Mouse (Mus musculus): ENCODE results near the gene Syngr4.
"Not testable (repeated sequence)": the region's sequence is repeated elsewhere in the genome, so short reads cannot be mapped to it uniquely, and the experiment has no call there.

Gene Syngr4

DNA sequence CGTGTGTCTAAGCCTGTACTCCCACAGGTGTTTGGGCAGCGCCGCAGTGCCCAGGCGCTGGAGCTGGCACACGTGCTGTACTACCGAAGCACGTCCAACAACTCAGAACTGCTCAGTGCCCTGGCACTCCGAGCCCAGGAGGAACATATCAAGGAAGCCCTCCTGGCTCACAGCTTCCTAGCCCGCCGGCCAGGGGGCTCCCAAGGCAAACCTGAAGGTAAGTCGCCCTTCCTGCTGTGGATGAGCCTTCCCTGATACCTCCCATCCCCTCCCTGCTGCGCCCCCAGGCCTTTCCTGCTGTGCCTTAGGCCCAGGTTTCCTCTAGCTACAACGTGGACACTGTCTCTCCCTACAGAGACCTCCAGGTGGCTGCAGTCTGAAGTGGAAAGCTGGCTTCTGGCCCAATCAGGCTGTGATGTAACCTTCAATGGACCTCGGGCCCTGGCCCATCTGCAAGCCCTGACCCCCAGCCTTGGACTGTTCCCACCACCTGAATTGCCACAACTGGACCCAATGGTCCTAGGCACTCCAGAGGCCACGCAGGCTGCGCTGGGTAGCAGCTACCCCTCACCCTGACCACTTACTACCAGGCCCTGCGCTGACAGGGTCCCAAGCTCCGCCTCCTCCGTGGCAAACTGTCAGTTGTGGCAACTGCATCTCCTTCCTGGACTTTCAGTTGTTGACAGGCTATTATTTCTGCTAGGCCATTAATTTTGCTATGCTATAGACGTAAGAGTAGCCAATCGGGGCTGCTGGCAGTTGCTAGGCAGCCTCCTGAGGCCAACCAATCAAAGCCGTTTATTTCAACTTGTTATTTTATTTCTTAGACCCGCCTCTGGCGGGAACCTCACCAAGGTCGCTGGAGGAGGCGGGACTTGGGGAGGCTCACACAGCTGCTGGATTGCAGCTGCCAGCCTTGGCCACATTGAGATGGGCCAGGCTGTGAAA, 19.8 kb upstream of the Syngr4 start:
- in situ Hi-C loops (cut with MseI, MboI) = no loop called here

DNA sequence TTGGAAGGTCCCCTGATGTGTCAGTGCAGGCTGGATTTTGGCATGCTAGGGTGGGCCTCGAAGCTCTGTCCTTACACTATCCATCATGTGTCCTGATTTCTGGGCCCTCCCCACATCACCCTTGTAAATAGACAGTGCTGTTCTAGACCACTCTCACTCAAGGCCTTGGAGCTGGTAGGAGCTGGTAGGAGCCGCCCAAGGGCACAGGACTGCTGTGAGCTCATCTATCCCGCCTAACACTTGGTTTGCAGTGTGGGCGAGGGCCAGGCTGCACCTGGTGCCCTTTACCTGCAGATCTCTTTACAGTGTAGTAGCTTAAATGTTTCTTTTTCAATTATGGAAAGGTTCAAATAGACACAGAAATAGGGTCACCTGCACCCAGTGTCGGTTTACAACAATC, 18.5 kb upstream of the Syngr4 start:
- in situ Hi-C loops (cut with MseI, MboI) = no loop called here

DNA sequence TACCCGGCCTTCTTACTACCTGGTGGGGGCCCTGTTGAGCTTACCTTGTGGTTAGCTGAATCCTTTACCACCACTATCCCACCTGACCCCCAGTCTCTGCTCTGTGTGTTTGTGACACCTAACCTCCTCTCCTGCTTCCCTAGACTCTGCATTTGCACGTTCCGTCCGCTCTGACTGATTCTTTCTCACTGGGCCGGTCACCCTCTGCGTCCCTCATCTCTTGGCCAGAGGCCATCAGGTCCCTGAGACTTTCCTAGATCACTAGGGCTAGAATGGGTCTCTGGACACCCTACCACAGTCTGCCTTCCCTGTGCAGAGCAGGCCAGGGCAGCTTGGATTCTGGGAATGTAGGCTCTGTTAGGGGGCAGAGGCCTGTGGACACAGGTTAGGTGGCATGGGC, 17.6 kb upstream of the Syngr4 start:
- in situ Hi-C loops (cut with MseI, MboI) = no loop called here

DNA sequence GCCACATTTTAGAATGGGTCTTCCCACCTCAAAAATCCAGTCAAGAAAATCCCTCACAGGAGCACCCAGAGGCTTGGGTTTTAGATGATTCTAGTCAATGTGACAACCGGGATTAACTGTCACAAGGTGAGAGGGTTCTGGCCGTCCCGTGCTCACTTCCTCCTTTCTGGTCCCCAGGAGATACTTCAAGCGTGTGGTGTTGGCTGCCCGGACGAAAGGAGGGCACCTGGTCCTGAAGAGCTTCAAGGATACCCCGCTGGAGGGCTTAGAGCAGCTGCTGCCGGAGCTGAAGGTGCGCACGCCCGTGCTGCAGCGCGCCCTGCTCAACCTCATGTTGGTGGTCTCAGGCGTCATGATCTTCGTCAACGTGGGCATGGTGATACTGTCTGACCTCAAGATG, 12.6 kb upstream of the Syngr4 start:
- in situ Hi-C loops (cut with MseI, MboI) = no loop called here

DNA sequence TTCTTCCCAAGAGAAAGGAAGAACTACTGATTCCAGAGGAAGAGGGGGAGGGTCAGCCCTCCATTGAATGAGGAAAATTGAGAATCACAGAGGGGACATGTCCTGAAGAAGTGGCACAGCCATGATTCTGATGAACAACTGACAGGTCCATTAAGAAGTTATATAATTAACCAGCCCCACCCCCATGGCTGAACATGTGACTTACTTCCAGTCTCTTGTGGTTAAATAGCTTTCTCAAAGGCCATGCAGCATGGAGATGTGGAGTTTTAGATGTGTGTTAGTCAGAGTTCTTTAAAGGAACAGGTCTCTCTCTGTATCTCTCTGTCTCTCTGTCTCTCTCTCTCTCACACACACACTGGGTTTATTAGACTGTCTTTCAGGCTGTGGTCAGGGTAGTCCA, 11.9 kb upstream of the Syngr4 start:
- in situ Hi-C loops (cut with MseI, MboI) = no loop called here

DNA sequence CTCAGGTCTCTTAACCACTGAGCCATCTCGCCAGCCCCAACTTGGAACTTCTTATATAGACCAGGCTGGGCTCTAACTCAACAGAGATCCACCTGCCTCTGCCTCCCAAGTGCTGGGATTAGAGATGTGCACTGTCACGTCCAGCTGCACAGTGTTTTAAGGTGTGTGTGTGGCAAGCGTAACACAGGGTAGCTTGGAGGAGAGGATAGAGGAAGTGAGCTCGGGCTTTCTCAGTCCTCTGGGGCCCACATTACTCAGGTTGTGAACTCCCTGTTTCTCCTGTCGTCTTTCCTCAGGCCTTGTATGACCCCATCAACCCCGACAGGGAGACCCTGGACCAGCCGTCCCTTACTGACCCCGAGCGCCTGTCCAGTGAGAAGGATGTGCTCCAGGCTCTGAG, 10.1 kb upstream of the Syngr4 start:
- in situ Hi-C loops (cut with MseI, MboI) = no loop called here

DNA sequence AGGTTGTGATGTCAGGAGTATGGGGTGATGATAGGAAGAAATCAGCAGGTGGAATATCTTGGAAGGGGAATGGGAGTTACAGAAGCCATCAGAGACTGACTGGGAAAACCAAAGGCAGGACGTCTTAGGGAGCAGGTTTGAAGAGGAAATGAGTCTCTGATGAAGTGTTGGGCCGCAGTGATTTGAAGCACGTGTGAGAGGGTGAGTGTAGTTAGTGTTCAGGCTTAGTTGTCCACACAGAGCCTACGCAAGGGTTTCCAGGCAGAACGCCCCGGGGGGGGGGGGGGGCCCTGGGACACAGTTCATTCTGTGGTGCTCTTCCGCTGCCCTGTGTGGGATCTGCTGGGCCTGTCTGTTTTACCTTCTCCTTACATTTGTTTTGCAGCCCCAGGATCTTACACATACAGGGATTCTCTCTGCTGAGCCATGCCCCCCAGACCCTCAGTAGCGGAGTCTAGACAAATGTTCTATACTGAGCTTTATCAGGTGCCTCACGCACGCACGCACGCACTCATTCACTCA, 6.0 kb upstream of the Syngr4 start:
- in situ Hi-C loops (cut with MseI, MboI) = no loop called here

DNA sequence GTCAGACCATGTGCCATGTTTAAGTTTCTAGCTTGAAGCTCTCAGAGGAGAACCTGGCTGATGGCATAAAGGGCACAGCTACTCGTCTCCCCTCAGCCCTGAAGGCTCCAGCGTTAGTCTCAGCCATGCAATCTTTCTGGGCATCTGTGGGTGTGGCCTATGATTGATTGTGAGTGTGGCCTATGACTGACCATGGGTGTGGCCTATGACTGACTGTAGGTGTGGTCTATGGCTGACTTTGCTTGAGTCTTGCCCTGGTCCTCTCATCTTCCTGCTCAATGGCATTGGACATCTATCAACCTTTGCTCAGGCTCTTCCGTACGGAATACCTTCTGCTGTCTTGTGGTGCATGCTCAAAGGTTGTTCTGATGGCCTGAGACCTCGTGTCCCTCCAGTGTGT, 5.0 kb upstream of the Syngr4 start:
- in situ Hi-C loops (cut with MseI, MboI) = no loop called here

DNA sequence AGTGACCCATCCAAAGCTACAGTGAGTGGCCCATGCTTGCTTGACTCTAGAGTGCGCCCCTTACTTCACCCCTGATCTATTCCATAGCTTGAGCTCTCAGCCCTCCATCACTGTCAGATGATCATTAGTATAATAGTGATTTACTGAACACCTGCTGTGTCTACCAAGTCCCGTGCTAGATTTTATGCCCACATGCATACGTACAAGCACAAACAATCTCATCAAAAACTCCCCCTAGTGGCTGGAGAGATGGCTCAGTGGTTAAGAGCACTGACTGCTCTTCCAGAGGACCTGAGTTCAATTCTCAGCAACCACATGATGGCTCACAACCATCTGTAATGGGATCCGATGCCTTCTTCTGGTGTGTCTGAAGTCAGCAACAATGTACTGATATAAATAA, 1.6 kb upstream of the Syngr4 start:
- in situ Hi-C loops (cut with MseI, MboI) = not testable (repeated sequence)

DNA sequence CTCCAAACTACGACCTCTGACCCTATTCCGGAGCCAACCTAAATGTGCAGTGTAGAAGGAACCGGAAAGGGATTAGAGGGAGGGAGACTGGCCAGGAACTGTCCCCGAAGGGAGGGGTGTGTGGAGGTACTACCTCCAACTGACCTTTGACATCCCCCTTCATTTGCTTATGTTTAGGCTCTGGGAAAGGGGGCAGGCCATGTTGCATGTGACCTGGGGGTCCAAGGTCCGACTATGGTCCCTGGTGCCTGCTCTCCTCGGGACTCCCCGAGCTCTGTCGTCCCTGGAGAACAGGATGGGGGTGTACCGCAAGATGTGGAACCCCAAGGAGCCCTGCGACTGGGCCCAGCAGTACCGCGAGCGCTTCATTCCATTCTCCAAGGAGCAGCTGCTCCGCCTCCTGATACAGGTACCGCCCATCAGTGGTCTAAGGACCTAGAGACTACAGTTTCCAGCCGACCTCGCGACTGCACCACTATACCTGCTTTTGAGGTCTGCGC, 794 bp upstream of the Syngr4 start:
- in situ Hi-C loops (cut with MseI, MboI) = no loop called here

DNA sequence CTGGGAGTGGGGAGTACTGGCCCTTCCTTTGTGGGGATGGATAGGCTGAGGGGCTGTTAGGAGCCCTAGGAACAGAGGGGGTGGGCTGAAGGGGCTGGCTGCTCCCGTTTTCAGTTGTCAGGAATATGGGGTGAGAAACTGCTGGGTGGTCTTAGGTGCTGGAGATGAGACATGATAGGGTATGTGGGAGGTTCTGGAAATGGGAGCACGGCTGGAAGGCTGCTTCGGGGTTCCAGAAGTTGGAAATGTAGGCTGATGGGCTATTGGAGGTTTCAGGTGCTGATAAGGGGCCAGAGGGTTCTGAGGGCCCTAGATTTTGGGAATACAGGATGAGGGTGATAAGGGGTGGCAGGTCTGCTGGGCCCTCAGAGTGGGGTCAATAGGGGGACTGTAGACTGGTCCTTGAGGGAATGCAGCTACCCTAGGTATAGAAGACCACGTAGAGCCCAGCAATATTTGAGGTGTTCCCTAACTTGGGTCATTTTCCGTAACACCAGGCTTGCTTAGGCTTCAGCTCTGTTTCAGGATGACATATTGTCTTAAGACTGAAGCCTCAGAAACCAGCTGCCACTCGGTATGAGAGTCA, 490 bp downstream of the Syngr4 start:
- in situ Hi-C loops (cut with MseI, MboI) = no loop called here

DNA sequence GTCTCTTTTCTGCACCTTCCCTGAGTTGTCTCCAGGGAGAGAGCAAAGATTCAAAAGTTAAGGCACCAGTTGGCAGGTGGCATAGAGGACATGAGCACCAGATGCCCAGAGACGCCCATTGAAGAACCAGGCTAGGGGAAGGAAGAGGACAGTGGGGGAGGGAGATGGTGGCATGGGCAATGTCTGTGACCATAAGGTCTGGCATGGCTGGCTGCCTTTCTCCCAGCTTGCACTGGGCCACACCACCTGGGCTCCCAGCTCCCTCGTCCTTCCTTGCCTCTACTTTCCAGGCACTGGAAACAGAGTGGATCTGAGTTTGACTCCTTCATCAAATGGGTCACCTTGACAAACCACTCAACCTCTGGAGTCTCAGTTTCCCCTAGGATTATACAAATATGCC, 3.9 kb downstream of the Syngr4 start:
- in situ Hi-C loops (cut with MseI, MboI) = no loop called here

DNA sequence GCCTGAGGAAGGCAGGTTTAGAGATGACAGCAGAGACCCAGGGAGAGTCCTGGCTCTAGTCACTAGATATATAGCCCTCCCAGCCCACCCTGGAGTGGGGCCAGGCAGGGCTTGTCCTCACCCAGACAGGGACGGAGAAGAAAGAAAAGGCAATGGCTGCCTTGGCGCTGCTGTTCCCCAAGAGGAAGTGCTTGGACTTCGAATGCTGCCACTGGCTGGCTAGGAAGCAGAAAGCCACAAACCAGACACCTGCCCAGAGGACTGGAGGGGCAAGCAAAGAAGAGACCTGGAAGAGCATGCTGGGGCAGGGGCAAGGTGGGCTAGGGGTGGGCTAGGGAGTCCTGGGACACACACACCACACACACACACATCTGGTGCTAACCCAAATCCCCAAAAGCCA, 9.3 kb downstream of the Syngr4 start:
- in situ Hi-C loops (cut with MseI, MboI) = no loop called here

DNA sequence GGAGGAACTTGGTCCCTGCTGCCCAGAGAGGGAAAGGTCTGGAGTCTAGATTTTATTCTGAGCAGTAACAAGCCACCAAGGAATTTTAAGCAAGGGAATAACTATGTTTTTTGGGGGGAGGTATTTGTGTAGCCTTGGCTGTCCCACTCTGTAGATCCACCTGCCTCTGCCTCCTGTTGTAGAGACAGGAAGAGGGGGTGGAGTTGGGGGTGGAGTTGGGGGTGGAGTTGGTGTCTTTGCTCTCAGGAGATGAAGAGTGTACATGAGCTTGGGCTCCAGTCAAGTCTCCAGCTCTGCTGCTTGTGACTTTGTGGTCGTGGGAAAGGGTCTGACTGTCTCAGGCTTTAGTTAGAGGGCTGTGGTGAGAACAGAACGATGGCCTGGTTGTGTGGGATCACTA, 15.5 kb downstream of the Syngr4 start:
- in situ Hi-C loops (cut with MseI, MboI) = no loop called here

DNA sequence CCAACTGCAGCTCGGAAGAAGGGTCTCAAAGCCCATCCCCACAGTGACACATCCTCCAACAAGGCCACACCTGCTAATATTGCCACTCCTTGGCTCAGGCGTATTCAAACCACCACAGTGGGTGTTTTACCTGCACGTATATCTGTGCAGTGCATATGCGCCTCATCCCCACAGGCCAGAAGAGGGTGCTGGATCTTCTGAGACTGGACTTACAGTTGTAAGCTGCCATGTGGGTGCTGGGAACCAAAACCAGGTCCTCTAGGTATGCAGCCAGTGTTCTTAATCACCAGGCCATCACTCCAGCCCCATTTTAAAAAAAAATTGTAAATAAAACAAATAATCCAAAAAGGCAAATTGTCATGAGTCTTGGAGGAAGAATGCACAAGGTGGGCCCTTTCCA, 16.0 kb downstream of the Syngr4 start:
- in situ Hi-C loops (cut with MseI, MboI) = no loop called here

DNA sequence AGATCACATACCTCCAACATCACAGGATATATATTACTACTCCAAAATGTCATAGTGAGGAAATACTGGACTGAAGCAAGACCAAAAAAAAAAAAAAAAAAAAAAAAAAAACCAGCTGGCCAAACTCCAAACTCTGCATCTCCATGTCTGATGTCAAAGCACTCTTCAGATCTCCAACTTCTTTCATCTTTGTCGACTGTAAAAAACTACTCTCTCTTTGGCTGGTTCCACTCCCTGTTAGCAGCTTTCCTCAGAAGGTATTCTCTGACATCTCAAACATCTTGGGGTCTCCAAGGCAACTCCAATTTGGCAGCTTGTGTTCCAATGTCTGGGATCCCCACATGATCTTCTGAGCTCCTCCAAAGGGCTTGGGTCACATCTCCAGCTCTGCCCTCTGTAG, 18.2 kb downstream of the Syngr4 start, which contains the start of gene Grin2d:
Gene Grin2d (minus strand): TSS at position 101 of the 400 bp plus-strand sequence.
- in situ Hi-C loops (cut with MseI, MboI) = not testable (repeated sequence)

DNA sequence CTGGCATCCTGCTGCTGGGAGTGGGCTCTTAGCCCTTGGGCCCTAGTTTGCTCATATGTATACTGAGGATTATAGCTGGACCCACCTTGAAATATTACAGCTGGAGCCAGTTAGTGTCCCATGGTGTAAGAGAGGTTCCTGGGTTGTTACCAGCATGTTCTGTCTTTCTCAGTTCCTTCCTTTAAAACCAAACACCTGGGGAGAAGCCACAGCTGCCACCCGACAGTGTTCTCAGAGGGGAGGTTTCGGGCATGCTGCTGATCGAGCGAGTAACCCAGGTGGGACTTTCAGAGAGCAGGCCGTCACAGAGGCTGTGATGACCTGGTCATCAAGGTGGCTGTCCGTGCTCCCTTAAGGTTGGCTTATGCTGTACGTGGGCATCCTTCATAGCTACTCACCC, 19.6 kb downstream of the Syngr4 start:
- in situ Hi-C loops (cut with MseI, MboI) = no loop called here

DNA sequence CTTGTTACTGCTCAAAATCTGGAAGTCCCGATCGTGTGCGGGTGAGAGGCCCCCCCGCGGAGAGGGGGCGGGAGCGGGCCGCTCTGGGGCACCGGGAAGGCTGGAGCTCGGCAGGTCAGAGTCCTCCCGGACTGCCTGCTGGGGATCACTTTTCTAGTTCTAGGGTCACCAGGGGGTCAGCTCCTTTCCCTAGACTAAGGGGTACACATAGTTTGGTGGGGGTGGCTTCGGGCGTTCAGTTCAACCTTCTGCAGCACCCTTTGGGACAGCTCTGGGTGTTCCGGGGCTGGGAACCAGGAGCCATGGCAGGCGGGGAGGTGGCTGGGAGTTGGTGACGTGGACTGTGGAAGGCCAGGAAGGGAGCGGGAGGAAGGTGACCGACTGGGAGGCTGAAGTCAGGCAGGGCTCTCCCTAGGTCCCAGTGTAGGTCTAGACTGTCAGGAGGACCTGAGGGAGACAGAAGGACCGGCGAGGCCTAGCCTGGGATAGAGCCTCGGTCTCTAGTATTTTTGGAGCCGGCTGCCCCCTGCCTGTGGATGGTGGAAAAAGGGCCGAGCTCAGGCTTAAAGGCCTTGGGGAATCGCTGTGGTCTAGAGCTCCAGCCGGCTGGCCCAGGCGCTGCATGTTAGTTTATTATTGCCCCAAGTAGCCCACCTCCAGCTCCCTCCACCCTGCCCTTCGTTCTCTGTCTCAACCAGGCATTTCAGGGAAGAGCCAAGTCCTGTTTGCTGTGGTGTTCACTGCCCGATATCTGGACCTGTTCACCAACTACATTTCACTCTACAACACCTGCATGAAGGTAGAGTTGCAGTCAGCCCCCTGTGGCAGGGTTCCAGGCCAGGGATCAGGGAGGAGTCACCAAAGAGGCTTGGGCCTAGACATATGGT, 23.2 kb downstream of the Syngr4 start:
- in situ Hi-C loops (cut with MseI, MboI) = no loop called here

DNA sequence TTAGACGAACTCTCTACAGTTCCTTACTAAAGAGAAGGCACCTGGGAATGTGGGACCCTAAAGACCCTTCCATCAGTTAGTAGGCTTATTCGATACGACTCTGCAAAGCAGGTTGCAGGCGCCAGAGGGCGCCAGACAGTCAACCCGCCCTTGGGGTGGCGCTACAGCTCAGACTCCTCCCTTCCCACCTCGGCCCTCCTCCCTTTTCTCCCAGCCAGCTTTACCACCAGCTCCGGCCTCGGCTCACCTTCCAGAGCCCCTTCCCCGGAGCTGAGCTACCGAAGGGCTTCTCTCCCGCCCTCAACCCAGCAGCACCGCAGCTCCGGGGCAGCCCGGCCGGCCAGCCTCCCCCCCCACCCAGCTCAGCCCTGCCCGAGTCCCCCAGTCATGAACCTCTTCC, 23.9 kb downstream of the Syngr4 start, which contains the start of gene Kdelr1:
Gene Kdelr1 (plus strand): TSS at position 149 of the 400 bp plus-strand sequence.
- in situ Hi-C loops (cut with MseI, MboI) = no loop called here

DNA sequence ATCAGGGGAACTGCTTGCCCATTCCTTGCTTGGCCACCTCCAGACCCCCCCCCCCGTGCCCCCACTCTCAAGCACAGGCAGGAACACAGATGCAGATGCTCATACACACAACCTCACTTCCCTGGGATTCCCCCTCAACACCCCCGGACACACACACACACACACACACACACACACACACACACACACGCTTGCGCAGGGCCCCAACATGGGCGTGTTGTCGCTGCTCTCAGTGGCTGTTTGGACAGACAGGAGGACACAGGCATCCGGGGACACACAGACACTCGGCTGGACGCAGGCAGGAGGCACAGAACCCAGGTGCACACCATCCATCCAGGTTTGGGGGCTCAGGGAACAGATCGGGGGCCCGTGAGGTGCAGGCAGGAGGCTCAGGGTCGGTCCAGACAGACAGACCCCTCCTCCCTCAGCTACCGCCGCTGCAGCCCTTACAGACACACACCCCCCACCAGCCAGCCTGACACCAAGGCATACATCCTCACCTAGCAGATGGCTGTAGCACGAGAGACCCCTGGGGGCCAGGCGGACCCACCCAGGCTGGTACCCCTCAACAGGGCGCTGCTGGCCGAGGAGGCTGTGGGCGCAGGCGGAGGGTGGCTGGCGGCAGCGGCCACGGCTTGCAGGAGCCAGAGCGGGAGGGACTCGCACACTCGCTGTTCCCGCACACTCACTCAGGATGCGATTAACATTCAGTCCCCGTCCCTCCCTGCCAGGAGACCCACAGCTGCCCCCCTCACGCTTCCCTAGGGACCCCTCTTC, 26.0 kb downstream of the Syngr4 start:
- in situ Hi-C loops (cut with MseI, MboI) = no loop called here

DNA sequence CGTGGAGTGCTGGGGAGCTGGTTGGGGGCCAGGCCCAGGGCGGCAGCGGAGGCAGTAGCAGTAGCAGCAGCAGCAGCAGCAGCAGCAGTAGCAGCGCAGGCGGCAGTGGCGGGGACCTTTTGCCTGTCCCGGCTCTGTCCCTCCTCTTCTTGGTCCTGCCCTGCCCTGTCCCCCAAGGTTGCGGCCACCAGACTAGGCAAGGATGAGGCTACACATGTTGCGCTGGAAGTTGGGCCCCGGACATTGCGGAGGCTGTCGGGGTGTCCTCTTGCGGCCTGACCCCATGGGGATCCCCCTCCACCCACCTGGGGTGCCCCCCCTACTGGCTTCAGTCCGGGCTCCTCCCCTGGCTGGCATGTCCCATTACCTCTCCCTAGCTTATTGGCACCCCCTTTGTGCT, 26.7 kb downstream of the Syngr4 start:
- in situ Hi-C loops (cut with MseI, MboI) = no loop called here

All from mouse trophoblast stem cell (cell line).